Mouse (Mus musculus) CH12.LX (cell line): ENCODE measurements at regions not wholly inside any gene's neighbourhood (a gene's known extent, or its start where the extent isn't known, plus 50 kb on each side); places are given as distances from the start of the nearest gene placed in this dataset.

Source experiments
- BHLHE40 ChIP-seq: IDR thresholded peaks from 2 replicates; pipeline ENCODE4 v1.6.1; 2011; ENCODE audit warnings: mild to moderate bottlenecking, low read depth, low read length, improper control_type of control experiment
- CHD2 ChIP-seq: IDR thresholded peaks from 2 replicates; pipeline ENCODE4 v1.6.1; 2011; ENCODE audit warnings: low read length, improper control_type of control experiment
- CTCF ChIP-seq, 2 experiments: IDR thresholded peaks in 1 of 2; conservative IDR thresholded peaks in 1 of 2; 2 replicates each; pipeline ENCODE4 v1.5.1; 2011 to 2012; ENCODE audit warnings: low read depth in 2 of 2, low read length in 2 of 2, improper control_type of control experiment in 1 of 2, inconsistent platforms in 1 of 2, mild to moderate bottlenecking in 1 of 2, moderate library complexity in 1 of 2
- MEF2A ChIP-seq: IDR thresholded peaks from 2 replicates; pipeline ENCODE4 v1.6.1; 2014; ENCODE audit warnings: low read depth, mild to moderate bottlenecking, inconsistent platforms, low read length, improper control_type of control experiment, borderline replicate concordance
- MXI1 ChIP-seq: IDR thresholded peaks from 2 replicates; pipeline ENCODE4 v1.6.1; 2011; ENCODE audit warnings: mild to moderate bottlenecking, low read depth, low read length, improper control_type of control experiment
- MYC ChIP-seq: IDR thresholded peaks from 2 replicates; pipeline ENCODE4 v1.6.1; 2011; ENCODE audit warnings: low read depth, mild to moderate bottlenecking, improper control_type of control experiment, low read length
- POLR2A ChIP-seq: IDR thresholded peaks from 2 replicates; pipeline ENCODE4 v1.6.1; 2011; ENCODE audit warnings: low read depth, mild to moderate bottlenecking, improper control_type of control experiment, low read length
- SIN3A ChIP-seq: IDR thresholded peaks from 2 replicates; pipeline ENCODE4 v1.6.1; 2012; ENCODE audit warnings: low read length, improper control_type of control experiment, inconsistent platforms
- ZNF384 ChIP-seq: IDR thresholded peaks from 2 replicates; pipeline ENCODE4 v1.6.1; 2012; ENCODE audit warnings: low read depth, low read length, improper control_type of control experiment, inconsistent platforms

DNA sequence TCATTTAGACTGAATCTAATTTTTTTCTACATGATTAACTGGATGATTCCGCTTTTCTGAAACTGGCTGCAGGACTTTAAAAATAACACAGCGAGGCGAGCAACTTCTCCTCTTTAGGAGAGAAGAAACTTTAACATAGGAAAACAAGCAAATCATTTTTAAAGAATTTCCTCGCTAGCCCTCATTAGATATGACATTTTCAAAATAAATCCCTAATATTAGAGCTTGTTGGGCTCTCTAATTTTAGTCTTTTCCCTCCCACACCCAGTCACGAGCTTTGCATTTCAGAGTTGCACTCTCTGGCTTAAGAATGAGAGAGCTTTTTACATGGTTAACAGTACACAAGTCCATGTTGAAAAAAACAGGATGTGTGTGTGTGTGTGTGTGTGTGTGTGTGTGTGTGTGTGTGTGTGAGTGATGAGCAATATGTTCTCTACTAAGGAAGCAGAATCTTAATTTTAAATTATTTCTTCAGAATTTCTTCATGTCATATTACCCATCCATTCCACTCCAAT lies 326.5 kb downstream of the Ppp3ca start:
- TF ChIP-seq CTCF (conservative IDR thresholded peaks at IDR 0.05 in 1 of 2, IDR thresholded peaks at IDR 0.05 in 1 of 2; ENCODE audit: low read depth in 2 of 2, low read length in 2 of 2) (no peak), BHLHE40 (no peak), ZNF384 (no peak), MEF2A (no peak), POLR2A (no peak), SIN3A (no peak), MYC (no peak), MXI1 (no peak), CHD2 (no peak)
